Mouse (Mus musculus): Measurements from ENCODE around the gene Dync2li1. TPM values are rescaled to one million over a fixed set of nuclear protein-coding genes. Genes with fewer than 3 reads are reported as not detected.

Gene Dync2li1
- total and polyA plus RNA-seq, 3 experiments, result 0.08 TPM; not detected in 2

- Histone ChIP-seq H3K27me3 (ENCODE audit: control insufficient read depth in 1 of 2, insufficient read depth in 2 of 2, low read length in 2 of 2) (0 out of 4 replicates have a peak, but pooled peaks cover 0 to 1% of the 10 kb centered on the region in 2 experiments), H3K4me3 (ENCODE audit: control insufficient read depth in 1 of 2, insufficient read depth in 1 of 2, low read depth in 2 of 2, low read length in 2 of 2) (no peak overlapping the region), H3K79me2 (ENCODE audit: control insufficient read depth, insufficient read depth, low read length, poor library complexity) (no peaks in the 10 kb centered on the region), H3K9ac (ENCODE audit: control insufficient read depth, low read depth, low read length, poor library complexity, severe bottlenecking) (no peak overlapping the region), H3K4me1 (ENCODE audit: control insufficient read depth in 1 of 2, insufficient read depth in 2 of 2, low read length in 2 of 2) (no peaks in the 10 kb centered on the region), H3K9me3 (replicated peaks; ENCODE audit: insufficient read depth, low read length) (no peaks in the 10 kb centered on the region), H3K36me3 (ENCODE audit: control insufficient read depth in 1 of 2, insufficient read depth in 2 of 2, low read length in 2 of 2) (no peaks in the 10 kb centered on the region), H3K27ac (ENCODE audit: control insufficient read depth, low read depth, low read length) (no peak overlapping the region)
- no peak for DNase-seq (ENCODE audit: low read depth, low spot score)
- no peak for TF ChIP-seq ZC3H11A (IDR thresholded peaks at IDR 0.05; ENCODE audit: low read depth, low read length)
Measured at GRCm38 (mm10) chr17:84626857-84627305, 585 bp downstream of the Dync2li1 start.

GRCm38 (mm10) chr17:84627721-84628120, 1.4 kb downstream of the Dync2li1 start:
- Histone ChIP-seq H3K9ac (ENCODE audit: control insufficient read depth, low read depth, low read length, poor library complexity, severe bottlenecking) (no peak overlapping the region), H3K79me2 (ENCODE audit: control insufficient read depth, insufficient read depth, low read length, poor library complexity) (no peaks in the 10 kb centered on the region), H3K36me3 (ENCODE audit: control insufficient read depth in 1 of 2, insufficient read depth in 2 of 2, low read length in 2 of 2) (no peaks in the 10 kb centered on the region), H3K27ac (ENCODE audit: control insufficient read depth, low read depth, low read length) (no peak overlapping the region), H3K4me1 (ENCODE audit: control insufficient read depth in 1 of 2, insufficient read depth in 2 of 2, low read length in 2 of 2) (no peaks in the 10 kb centered on the region), H3K27me3 (ENCODE audit: control insufficient read depth in 1 of 2, insufficient read depth in 2 of 2, low read length in 2 of 2) (0 out of 4 replicates have a peak, but pooled peaks cover 0 to 1% of the 10 kb centered on the region in 2 experiments), H3K4me3 (ENCODE audit: control insufficient read depth in 1 of 2, insufficient read depth in 1 of 2, low read depth in 2 of 2, low read length in 2 of 2) (no peak overlapping the region), H3K9me3 (replicated peaks; ENCODE audit: insufficient read depth, low read length) (no peaks in the 10 kb centered on the region)
- TF ChIP-seq TCF12 (IDR thresholded peaks at IDR 0.05; ENCODE audit: low read depth, low read length) (no peak), MAX (IDR thresholded peaks at IDR 0.05; ENCODE audit: low read length) (no peak), ZC3H11A (IDR thresholded peaks at IDR 0.05; ENCODE audit: low read depth, low read length) (no peak), ELF1 (IDR thresholded peaks at IDR 0.05; ENCODE audit: low read depth, low read length) (no peak), MEF2A (IDR thresholded peaks at IDR 0.05; ENCODE audit: extremely low read depth, insufficient replicate concordance, low read depth, low read length, poor library complexity, severe bottlenecking) (no peak), SIN3A (IDR thresholded peaks at IDR 0.05; ENCODE audit: low read length) (no peak), UBTF (IDR thresholded peaks at IDR 0.05; ENCODE audit: borderline replicate concordance, insufficient read depth, low read depth, low read length) (no peak), JUND (IDR thresholded peaks at IDR 0.05; ENCODE audit: low read depth, low read length) (no peak), ZNF384 (IDR thresholded peaks at IDR 0.05; ENCODE audit: low read depth, low read length) (no peak), USF2 (IDR thresholded peaks at IDR 0.05; ENCODE audit: borderline replicate concordance in 1 of 2, insufficient read depth in 1 of 2, low read depth in 1 of 2, low read length in 2 of 2) (no peak), E2F4 (IDR thresholded peaks at IDR 0.05; ENCODE audit: borderline replicate concordance, low read depth, low read length) (no peak), ZKSCAN1 (IDR thresholded peaks at IDR 0.05; ENCODE audit: low read depth, low read length) (no peak), KAT2A (conservative IDR thresholded peaks at IDR 0.05; ENCODE audit: low read depth, low read length) (no peak), ZMIZ1 (IDR thresholded peaks at IDR 0.05; ENCODE audit: low read depth, low read length) (no peak), MXI1 (IDR thresholded peaks at IDR 0.05; ENCODE audit: low read depth, low read length) (no peak), BHLHE40 (IDR thresholded peaks at IDR 0.05; ENCODE audit: borderline replicate concordance, low read depth, low read length) (no peak), ETS1 (IDR thresholded peaks at IDR 0.05; ENCODE audit: low read depth, low read length) (no peak)
- DNase-seq (ENCODE audit: low read depth, low spot score), result no peak

Data from MEL (cell line).